Mouse (Mus musculus) liver, postnatal 0 days (tissue): ENCODE measurements around the gene Tmem171.

ENCODE experiments used
- CTCF ChIP-seq: sonication (generic); IDR thresholded peaks from 2 replicates; pipeline ENCODE4 v1.5.1; 2016; ENCODE audit warnings: antibody characterized with exemption, low read depth
- EP300 ChIP-seq: IDR thresholded peaks from 2 replicates; pipeline ENCODE4 v1.6.1; 2016; ENCODE audit warnings: antibody characterized with exemption, low read depth, mild to moderate bottlenecking

DNA sequence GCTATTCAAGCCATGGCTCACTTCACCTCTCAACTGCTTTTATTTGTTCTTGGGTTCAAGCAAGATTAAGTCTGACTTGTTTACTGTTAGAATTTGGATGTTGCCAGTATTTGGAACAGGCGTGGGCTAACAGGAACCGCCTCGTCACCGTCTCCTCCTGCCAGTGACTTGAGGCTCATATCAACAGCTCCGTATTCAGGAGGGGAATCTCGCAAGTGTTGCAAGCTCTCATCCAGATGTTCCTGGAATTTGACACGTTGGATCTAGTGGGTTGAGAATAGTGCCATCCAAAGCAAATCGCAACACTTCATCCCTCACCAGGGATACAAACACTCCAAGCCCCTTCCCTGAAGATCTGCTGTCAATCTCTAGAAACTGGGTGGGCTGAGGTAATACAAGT is 15.6 kb upstream of the Tmem171 start:
- TF ChIP-seq CTCF: no peak
- TF ChIP-seq EP300: no peak
